Mouse (Mus musculus): Measurements from ENCODE around the gene Glp1r.

Glp1r gene

DNA sequence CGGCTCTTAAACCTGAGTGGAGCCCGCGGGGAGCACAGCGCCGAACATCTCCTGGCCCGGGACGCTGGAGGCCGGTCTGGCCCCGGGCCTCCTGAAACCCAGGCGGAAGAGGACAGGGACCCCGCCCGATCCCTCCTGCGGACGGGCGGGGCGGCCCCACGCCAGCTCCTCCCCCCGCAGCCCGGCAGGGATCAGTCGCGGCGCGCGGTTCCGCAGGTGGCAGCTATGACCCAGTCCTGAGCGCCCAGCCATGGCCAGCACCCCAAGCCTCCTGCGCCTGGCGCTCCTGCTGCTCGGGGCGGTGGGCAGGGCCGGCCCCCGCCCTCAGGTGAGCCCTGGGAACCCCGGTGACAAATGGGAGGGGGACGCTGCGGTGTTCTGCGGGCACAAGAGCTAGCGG lies at the start of gene Glp1r:
Glp1r (plus strand) TSS at position 191 of the 400 bp plus-strand sequence.
- peak; percentile 14 for DNase-seq

DNA sequence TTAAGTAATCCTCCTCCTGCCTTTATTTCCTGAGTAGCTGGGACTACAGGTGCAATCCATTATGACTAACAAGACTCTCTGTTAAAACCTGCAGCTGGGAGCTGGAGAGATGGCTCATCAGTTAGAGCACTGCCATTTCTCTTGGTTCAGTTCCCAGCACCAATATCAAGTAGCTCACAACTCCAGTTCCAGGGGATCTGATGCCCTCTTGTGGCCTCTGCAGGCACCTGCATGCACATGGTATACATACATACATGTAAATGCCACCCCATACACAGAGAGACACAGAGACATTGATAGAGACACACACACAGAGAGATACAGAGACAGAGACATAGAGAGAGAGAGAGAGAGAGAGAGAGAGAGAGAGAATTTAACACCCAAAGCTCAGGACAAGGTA lies 49.3 kb upstream of the Glp1r start:
- DNase-seq: no peak

DNA sequence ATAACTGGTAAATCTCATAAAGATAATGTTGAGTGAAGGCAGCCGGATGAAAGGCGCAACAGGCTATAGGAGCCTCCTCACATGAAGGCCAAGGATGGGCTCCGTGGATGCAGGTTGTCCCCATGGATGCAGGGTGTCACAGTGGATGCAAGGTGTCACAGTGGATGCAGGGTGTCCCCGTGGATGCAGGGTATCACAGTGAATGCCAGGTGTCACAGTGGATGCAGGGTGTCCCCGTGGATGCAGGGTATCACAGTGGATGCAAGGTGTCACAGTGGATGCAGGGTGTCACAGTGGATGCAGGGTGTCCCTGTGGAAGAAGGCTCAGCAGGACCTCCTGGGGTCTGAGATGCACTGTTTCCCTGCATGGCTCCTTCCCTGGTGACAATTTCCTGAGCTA lies 44.3 kb upstream of the Glp1r start:
- no peak for DNase-seq

DNA sequence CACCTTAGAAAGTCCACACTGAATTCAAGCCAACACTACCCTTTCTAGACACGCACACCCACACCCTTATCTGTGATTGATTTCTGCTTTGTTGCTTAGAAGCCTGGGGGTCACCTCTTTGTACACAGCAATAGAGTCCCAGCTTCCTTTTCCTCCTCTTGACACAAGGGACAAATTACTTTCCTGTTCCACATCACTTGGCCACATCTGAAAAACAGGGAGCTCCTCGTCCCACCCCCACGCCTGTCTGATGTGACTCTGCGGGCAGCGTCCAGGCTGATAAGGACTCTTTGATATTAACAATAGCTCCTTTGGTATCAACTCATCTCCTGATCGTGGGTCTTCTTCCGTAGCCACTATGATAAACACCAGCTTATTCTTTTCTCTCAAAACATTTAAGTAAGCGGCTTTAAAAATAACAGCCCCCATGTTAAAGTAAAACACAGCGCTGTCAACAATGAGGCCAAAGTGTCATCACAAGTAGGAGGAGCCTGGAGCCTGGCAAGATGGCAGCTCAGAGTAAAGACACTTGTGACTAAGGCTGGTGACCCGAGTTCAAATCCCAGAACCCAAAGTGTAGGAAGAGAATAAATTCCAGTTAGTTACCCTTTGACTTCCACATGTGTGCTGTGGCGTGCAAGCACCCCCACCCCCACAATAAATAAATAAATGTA lies 42.9 kb upstream of the Glp1r start:
- no peak for DNase-seq

DNA sequence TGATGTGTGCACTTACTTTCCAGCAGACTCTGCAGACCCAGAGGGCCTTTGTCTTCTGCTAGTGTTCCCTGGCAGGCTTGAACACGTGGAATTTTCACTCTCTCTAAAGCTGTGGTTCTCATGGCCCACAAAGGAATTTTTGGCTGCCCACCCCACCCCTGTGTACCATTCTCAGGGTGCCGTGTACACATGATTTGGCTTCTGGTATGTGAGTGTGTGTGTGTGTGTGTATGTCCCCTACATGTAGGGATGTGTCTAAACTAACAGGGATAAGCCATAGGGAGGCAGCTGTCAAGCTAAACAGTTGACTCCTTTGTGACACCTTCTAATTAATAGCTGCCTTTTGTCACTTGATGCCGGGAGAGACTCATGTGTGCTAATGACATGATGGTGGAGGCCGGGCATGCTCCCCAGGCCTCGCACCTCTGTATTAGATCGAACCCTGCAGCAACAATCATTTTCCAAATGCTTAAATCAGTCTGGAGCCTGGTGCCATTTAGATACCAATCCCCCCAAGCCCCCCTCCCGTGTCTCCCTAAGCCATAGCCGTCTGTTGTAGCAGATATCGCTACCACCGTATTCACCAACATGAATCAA lies 41.5 kb upstream of the Glp1r start:
- DNase-seq: no peak

DNA sequence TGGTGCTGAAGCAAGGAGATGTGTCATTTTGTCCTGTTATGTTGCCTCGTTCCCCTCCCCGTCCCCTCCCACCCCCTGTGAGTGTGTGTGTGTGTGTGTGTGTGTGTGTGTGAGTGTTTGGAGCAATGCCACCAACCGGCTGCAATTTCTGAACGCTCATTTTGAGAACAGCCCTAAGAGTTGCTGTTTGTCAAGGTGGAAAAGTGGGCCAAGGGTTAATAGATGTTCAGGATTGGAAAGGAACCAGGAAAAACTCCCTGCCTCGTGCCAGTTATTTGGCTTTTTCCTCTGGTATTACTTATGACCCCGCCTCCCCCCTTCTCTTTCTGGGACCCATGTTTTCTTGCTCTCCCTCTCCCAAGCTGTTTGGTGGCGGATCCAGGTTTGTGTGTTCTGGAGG lies 41.0 kb upstream of the Glp1r start:
- DNase-seq: no peak

DNA sequence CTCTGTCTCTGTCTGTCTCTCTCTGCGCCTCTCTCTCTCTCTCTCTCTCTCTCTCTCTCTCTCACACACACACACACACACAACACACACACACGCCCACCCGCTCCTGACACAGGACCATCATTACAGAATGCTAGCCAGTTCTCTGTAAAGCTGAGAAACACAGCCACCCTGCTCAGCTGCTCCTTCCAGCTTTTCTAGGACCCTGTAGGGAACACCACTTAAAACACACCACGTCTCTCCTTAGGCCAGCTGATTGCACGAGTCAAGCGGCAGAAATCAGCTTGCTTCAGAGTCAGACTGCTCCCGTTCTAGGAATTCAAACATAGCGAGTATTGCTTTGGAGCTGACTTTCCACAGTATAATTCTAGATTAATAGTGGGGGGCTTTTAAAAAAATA lies 35.3 kb upstream of the Glp1r start:
- no peak for DNase-seq

DNA sequence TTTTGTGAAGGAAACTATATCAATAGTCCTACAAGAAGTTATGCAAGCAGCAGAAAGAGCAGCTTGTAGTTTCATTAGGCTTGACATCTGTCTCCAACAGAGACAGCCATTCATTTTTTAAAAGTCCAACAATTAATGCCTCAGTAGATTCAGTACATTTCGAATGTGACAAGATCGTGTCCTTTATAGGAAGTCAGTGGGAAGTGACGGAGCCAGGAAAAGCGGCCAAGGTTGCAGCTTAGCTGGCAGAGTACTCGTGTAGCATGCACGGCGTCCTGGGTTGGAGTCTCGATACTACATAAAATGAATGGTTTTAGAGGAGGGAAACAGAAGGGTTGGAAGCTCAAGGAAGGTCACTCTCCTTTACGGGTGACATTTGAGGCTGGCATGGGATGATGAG lies 34.7 kb upstream of the Glp1r start:
- DNase-seq: no peak

DNA sequence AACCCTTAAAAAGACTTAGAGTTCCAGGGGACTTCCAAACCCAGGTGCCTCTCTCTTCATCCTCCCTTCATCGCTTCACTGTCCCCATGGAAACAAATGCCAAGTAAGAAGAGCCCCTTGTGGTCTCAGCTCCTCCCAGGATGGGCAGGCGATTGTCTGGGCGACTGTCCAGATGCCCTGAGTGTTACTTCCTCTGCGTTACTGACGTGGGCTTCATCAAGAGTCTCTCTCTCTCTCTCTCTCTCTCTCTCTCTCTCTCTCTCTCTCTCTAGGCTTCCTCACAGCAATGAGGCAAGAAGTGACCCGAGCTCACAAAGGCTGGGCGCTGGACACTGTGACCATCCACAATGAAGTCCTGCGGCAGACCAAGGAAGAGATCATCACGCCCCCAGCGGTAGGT lies 30.6 kb upstream of the Glp1r start:
- no peak for DNase-seq

DNA sequence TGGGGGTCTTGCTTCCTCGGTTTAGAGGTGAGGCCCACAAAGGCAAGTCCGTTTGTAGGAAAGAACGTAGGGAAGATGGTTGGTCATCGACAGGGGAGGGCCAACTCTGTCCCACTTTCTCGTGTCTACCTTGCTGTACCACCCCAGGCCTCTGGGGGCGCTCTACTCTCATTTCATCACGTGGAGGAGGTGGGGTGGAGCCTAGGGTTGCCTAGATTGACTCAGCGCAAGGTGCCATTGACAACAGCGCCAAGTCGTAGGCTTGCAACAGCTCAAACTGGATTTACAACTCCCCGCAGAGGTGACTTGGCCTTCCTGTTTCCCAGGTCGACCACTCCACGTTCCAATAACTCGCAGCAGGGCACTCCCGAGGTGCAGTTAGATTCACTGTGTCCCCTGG lies 27.3 kb upstream of the Glp1r start:
- DNase-seq: peak; percentile 23

DNA sequence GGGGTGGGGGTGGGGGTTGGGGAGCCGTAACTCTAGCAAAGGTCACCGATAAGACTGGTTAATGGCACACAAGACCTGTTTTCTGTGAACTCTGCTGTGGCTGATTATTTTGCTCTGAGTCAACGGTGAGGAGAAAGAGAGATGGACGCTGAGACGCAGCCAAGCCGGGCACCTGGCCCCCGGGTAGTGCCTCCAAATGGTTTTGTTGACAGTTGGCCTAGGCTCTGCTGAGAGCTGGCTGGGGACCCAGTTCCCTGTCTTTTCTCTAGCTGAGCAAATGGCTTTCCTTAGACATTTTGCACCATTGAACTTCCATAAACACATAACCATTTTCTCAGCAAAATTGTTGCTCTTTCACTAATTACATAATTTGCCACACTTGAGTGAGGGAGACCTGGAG lies 24.2 kb upstream of the Glp1r start:
- no peak for DNase-seq

DNA sequence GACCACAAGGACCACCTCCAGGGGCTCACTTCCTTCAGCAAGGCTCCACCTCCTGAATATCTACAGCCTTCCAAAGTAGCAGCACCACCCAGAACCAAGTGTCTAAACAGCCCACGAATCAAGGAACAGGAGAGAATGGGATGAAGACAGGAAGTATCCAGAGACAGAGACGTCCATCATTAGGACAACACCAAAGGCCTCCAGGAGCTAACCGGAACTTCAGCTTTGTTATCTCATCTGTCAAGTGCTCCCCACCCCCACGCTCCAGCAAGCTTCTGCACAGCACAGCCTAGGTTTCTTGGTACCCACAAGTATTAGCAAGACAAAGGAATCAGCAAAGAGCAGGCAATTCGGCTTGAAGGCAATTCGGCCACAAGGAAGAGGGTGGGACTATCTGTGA lies 23.0 kb upstream of the Glp1r start:
- no peak for DNase-seq

DNA sequence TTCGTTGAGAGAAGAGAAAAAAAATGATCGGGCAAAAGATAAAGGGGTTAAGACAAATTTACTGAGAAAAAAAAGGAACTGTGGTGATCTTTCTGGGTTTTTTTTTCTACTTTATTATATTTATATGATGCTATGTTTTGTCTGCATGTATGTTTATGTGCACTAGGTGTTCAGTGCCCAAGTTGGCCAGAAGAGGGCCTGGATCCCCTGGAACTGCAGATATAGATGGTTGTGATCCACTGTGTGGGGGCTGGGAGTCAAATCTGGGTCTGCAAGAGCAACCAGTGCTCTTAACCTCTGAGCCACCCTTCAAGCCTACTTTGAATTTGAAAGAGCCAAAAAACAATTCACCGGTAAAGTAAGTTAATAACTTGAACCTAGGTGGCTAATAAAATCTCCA lies 21.2 kb upstream of the Glp1r start:
- DNase-seq: no peak

DNA sequence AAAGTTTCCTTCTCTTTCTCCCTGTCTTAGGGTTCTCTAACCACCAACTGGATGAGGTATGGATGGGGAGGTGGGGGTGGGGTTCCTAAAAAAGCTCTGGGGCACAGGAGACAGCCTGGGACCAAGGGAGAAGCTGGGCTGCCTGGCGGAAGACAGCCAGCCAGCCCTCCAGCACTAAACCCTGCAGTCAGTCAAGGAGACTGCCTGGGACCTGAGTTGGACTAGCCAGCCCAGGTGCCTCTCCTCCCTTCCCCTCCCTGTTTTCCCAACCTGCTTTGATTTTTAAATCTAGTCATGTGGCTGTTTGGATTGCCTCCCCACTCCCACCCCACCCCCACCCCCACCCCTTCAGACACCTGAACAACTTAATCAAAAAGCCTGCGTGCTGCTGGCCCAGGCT lies 20.6 kb upstream of the Glp1r start:
- no peak for DNase-seq

DNA sequence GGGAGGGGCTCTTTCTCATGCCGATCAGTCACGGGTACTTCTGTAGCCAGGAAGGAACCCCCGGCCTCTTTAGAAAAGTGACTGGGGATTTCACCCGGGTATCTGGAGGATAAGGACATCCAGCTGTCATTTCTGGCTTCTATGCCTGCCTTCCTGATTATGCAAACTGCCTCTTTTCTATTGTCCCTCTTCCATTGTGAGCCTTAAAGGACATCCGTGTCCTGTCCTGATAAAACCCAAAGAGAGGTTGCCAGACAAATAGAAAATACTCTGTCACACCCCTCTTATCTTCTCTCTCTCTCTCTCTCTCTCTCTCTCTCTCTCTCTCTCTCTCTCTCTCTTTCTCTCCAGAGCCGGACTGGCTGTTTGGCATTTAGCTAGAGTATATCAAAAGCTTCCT lies 19.4 kb upstream of the Glp1r start:
- no peak for DNase-seq

DNA sequence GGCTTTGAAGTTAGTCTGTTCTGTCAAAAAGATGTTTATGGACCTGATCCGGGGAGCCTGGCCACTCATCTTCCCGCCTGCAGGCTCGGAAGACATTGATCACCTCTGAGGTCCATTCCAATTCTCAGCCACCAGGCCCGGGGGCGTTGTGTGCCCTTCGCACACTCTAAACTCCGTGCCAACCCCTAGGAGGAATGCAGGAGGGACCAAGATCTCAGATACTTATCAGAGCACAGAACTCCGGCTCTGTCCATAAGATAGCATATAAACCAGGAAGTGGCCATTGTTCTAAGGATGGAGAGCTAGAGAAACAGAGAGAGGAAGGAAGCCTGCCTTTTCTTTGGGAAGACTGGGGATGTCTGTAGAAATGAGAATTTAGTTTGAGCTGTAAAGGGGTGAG lies 18.1 kb upstream of the Glp1r start:
- no peak for DNase-seq

DNA sequence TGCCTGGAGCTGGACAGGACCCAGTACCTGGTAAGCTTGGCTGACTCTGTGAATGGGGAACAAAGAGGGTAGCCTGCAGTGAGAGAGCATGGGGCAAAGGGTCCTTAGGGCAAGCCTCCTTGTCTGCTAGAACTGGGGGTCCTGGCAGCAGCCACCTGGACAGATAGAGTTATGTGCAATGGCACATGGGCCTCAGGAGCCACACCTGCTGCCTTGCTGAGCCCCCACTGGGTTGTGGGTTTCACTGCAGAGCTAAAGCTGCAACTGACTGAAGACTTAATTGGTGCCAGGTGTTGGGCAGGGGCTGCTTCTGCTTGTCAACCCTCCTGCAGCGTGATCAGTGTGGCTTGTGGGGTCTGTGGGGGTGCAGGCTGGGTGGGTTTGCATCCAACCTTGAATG lies 9.5 kb upstream of the Glp1r start:
- peak; percentile 70 for DNase-seq

DNA sequence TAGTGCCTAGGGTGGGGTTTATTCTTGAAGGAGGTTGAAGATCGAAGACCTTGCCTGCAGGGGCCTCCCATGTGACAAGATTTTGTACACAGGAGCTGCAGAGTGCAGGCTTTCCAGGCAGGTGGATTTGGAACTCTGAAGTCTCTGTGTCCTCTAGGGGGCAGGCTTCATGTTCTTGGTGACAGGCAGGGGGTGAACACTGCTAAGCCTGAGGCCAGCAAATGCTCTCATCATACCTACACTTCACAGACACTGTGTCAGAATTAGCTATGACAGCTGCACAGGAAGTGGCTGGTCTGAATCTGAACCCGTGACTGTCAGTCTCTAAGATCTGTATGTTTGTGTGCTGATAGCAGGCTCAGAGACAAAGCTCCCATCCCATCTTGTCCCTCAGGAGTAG lies 8.9 kb upstream of the Glp1r start:
- peak; percentile 84 for DNase-seq

DNA sequence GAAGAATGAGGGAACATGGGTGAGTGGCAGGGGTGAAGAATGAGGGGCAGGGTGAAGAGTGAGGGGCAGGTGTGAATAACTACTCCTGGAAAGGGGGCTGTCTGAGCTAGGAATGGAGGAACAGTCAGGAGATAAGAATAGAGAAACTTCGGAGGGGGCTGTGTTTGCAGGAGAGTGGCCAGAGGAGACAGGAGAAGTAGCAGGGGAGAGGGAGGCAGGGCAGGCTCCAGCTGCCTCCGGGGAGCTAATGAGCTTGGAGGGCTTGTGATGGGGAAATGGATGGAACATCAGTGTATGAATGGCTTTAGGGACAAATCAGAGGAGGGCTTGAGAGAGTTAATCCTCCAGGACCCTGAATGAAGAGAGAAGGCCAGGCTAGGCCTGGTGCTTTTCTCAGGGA lies 4.5 kb upstream of the Glp1r start:
- no peak for DNase-seq

DNA sequence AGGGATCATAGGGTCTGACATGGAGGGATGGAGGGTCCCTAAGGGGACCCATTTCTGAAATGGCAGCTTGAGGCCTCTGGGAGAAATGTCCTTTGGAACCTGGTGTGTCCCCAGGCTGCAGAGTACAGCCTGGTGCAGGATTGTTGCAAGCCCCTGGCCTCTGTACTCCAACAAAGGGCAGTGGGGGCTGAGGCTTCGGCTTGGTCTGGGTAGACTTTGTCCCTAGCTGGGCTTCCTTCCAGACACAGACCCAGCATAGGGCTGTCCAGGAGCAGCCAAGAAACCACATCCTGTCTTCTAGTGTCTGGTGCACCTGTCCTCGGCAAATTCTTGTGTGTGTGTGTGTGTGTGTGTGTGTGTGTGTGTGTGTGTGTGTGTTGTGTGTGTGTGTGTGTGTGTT lies 2.5 kb downstream of the Glp1r start:
- DNase-seq: no peak

DNA sequence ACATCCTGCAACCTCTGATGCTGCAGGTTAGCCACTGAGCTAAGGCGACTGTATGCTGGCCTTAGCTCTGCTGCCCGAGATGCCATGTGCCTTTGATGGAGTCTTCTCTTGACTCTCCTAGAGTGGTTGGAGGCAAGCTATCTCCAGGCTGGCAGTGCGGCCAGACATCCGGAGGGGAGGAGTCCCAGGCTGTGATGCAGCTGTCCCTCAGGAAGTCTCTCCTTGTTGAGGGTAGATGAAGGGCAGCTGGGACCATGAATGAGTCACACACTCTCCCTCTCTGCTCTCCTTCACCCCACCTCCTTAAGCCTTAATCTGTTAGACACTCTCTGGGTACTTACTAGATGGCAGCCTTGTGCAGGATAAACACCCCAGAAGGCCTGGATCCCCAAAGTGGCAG lies 6.0 kb downstream of the Glp1r start:
- no peak for DNase-seq

DNA sequence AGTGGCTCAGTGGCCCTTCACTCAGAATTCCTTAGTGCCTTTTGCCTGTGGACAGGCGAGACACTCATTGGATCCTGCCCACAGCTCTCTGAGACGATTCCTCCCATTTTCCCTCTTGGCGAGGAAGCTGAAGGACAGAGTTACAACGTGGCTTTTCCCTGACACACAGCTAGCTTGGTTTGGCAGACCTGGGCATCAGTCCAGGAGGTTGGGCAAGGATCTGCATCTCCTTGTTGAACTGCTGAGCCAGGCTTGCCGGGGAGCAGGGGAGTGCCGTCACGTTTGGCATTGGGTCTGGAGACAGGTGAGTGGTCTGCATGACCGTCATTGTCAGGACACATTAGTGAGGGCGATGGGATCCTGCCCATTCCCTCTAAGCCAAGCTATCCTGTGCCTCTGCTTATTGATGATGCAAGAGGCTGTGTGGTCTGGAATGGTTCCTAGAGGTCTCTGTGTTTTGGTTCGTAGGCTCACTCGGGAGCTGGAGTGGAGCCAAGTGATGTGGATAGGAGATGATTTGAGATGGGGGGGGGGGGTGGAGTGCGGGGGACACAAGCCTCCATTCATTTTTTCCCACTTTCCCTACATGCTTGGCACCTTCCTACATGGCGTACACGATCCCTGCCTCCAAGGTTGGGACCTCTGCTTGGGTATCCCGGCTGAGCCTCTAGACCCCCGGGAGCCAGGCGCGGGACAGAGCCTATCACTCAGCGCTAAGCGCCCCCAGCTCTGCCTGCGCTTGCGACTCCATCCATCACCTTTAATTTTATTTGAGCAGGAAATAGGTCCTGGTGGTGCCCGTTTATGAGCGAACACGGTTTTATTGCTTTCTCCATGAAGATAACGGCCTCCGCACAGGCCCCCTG lies 9.5 kb downstream of the Glp1r start:
- no peak for DNase-seq

DNA sequence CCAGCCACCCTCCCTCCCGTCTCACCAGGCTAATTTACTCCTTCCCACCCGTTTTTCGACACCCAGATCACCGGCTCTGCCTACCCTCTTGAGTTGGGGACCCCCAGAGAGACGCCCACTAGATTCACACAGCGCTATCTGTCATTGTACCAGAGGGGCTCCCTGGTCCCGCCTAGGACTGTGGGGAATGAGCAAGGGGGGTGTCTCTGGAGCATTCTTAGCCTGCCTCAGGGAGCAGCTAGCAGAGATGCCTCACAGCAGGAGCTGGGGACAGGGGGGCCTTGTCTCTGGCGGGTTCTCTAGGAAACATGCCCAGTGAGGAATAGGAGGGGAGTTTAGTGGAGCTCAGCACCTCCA lies 10.1 kb downstream of the Glp1r start:
- DNase-seq: no peak

DNA sequence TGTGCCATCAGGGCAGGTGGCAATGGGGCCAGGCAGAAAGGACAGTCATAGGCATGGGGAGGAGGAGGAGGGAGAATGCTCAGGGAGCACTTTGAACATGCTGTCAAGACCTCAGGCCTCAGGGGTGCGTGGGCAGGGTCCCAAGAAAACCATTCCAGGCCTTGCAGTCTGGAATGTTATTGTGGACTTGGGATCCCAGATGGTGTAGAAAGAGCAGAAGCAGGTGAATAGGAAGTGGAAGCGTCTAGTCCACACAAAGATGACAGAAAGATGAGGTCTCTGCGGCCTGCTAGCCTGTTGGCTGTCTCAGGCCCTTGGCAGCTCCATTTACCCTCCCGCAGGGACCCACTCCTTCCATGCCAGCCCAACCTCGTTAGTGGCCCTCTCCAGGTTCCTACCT lies 10.9 kb downstream of the Glp1r start:
- DNase-seq: no peak

DNA sequence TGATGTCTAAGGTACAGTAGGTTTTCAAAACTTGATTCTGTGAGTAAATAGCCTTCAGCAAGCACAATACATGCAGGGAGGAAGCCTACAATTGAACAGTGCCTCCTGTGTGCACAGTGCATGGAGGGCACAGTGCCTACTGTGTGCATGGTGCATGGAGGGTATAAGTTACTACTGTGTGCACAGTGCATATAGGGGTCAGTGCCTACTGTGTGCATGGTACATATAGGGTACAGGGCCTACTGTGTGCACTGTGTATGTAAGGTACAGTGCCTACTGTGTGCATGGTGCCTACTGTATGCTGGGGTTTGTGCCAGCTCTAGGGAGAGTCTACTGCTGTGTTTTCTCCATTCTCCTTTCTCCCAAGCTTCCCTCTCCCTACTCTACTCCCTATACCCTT lies 12.6 kb downstream of the Glp1r start:
- DNase-seq: no peak

All from thymus, postnatal 14 days (tissue).